Mouse (Mus musculus) lung, embryonic 16.5 days (tissue): ENCODE measurements at regions not wholly inside any gene's neighbourhood (a gene's known extent, or its start where the extent isn't known, plus 50 kb on each side); places are given as distances from the start of the nearest gene placed in this dataset.

Source experiments
- ATAC-seq: fragments of 200-750 bp; cut with Nextera tagmentation; 2 replicates; pipeline ENCODE4 v1.8.0; 2017; ENCODE audit warnings: low read depth, mild to moderate bottlenecking, moderate library complexity
- H3K27ac ChIP-seq: fragments of 300-500 bp; sonication (generic); 2 replicates; pipeline ENCODE4 v1.5.1; 2014; ENCODE audit warnings: mild to moderate bottlenecking, control low read depth, low read length
- H3K27me3 ChIP-seq: fragments of 300-500 bp; sonication (generic); 2 replicates; pipeline ENCODE4 v1.6.1; 2014; ENCODE audit warnings: low read depth, low read length, mixed read lengths; ENCODE audit not compliant: control insufficient read depth, insufficient read depth
- H3K36me3 ChIP-seq: fragments of 300-500 bp; sonication (generic); 2 replicates; pipeline ENCODE4 v1.6.1; 2014; ENCODE audit warnings: low read length; ENCODE audit not compliant: control insufficient read depth, insufficient read depth
- H3K4me1 ChIP-seq: fragments of 300-500 bp; sonication (generic); replicated peaks from 2 replicates; pipeline ENCODE4 v1.6.1; 2014; ENCODE audit warnings: low read length, mixed read lengths; ENCODE audit not compliant: control insufficient read depth, insufficient read depth
- H3K4me2 ChIP-seq: fragments of 300-500 bp; sonication (generic); 2 replicates; pipeline ENCODE4 v1.6.1; 2014; ENCODE audit warnings: low read depth, low read length, control low read depth
- H3K4me3 ChIP-seq: fragments of 300-500 bp; sonication (generic); 2 replicates; pipeline ENCODE4 v1.5.1; 2014; ENCODE audit warnings: mild to moderate bottlenecking, low read length, control low read depth
- H3K9ac ChIP-seq: fragments of 300-500 bp; sonication (generic); 2 replicates; pipeline ENCODE4 v1.6.1; 2014; ENCODE audit warnings: low read length, control low read depth
- H3K9me3 ChIP-seq: fragments of 300-500 bp; sonication (generic); 2 replicates; pipeline ENCODE4 v1.6.1; 2016; ENCODE audit warnings: low read length; ENCODE audit not compliant: control insufficient read depth
- WGBS: fragments of 180-500 bp; shearing (Covaris S2); extraction: QIAGEN DNeasy Blood & Tissue Kit; methylation state at CpG from one replicate; pipeline ENCODE4 v1.1.7; 2014; 5-methylcytosine and 5-hydroxymethylcytosine counted together

- ATAC-seq, result no peak
- Histone ChIP-seq H3K4me2 (no peak overlapping the region), H3K36me3 (no peaks in the 10 kb centered on the region), H3K27ac (no peak overlapping the region), H3K4me3 (no peak overlapping the region), H3K9me3 (no peaks in the 10 kb centered on the region), H3K4me1 (no peaks in the 10 kb centered on the region), H3K27me3 (no peaks in the 10 kb centered on the region), H3K9ac (no peak overlapping the region)
- WGBS, result 76% methylated on average over 3 of the region's 3 CpGs
Measured at GRCm38 (mm10) chr2:8379590-8379989, 870.2 kb upstream of the Celf2 start.

GRCm38 (mm10) chr2:8347867-8348266, 838.5 kb upstream of the Celf2 start:
- H3K27ac ChIP-seq, result no peak overlapping the region
- H3K36me3 ChIP-seq, result no peaks in the 10 kb centered on the region
- no peak for ATAC-seq
- no peaks in the 10 kb centered on the region for H3K9me3 ChIP-seq
- no peak overlapping the region for H3K9ac ChIP-seq
- WGBS, result 83% methylated on average over 1 of the region's 1 CpGs
- H3K4me3 ChIP-seq, result no peak overlapping the region
- H3K4me2 ChIP-seq, result no peak overlapping the region
- H3K27me3 ChIP-seq, result no peaks in the 10 kb centered on the region
- H3K4me1 ChIP-seq, result no peaks in the 10 kb centered on the region

- Histone ChIP-seq H3K4me3 (no peak overlapping the region), H3K4me2 (no peak overlapping the region), H3K9me3 (no peaks in the 10 kb centered on the region), H3K36me3 (no peaks in the 10 kb centered on the region), H3K9ac (no peak overlapping the region), H3K4me1 (no peaks in the 10 kb centered on the region), H3K27ac (no peak overlapping the region), H3K27me3 (no peaks in the 10 kb centered on the region)
- ATAC-seq, result no peak
- 80% methylated on average over 3 of the region's 3 CpGs for WGBS
Measured at GRCm38 (mm10) chr2:8344748-8345147, 835.4 kb upstream of the Celf2 start.

- H3K4me3 ChIP-seq, result no peak overlapping the region
- no peak overlapping the region for H3K9ac ChIP-seq
- no peaks in the 10 kb centered on the region for H3K4me1 ChIP-seq
- no peak overlapping the region for H3K27ac ChIP-seq
- H3K9me3 ChIP-seq, result no peaks in the 10 kb centered on the region
- no peak for ATAC-seq
- no peaks in the 10 kb centered on the region for H3K36me3 ChIP-seq
- H3K27me3 ChIP-seq, result no peaks in the 10 kb centered on the region
- WGBS, result 77% methylated on average over 7 of the region's 7 CpGs
- no peak overlapping the region for H3K4me2 ChIP-seq
Measured at GRCm38 (mm10) chr2:8338271-8338670, 828.9 kb upstream of the Celf2 start.

GRCm38 (mm10) chr2:8296001-8296400, 786.6 kb upstream of the Celf2 start:
- no peak overlapping the region for H3K4me2 ChIP-seq
- no peaks in the 10 kb centered on the region for H3K4me1 ChIP-seq
- no peaks in the 10 kb centered on the region for H3K9me3 ChIP-seq
- H3K36me3 ChIP-seq, result no peaks in the 10 kb centered on the region
- no peak overlapping the region for H3K4me3 ChIP-seq
- H3K27me3 ChIP-seq, result no peaks in the 10 kb centered on the region
- 65% methylated on average over 2 of the region's 2 CpGs for WGBS
- no peak overlapping the region for H3K27ac ChIP-seq
- no peak for ATAC-seq
- H3K9ac ChIP-seq, result no peak overlapping the region

- Histone ChIP-seq H3K27me3 (no peaks in the 10 kb centered on the region), H3K9me3 (no peaks in the 10 kb centered on the region), H3K4me1 (no peaks in the 10 kb centered on the region), H3K27ac (no peak overlapping the region), H3K4me2 (no peak overlapping the region), H3K9ac (no peak overlapping the region), H3K36me3 (no peaks in the 10 kb centered on the region), H3K4me3 (no peak overlapping the region)
- 86% methylated on average over 4 of the region's 4 CpGs for WGBS
- ATAC-seq, result no peak
Measured at GRCm38 (mm10) chr2:8291357-8291756, 782.0 kb upstream of the Celf2 start.

GRCm38 (mm10) chr2:8287403-8287802, 778.0 kb upstream of the Celf2 start:
- no peak for ATAC-seq
- Histone ChIP-seq H3K4me1 (no peaks in the 10 kb centered on the region), H3K9ac (no peak overlapping the region), H3K27me3 (no peaks in the 10 kb centered on the region), H3K36me3 (no peaks in the 10 kb centered on the region), H3K9me3 (no peaks in the 10 kb centered on the region), H3K27ac (no peak overlapping the region), H3K4me2 (no peak overlapping the region), H3K4me3 (no peak overlapping the region)
- WGBS, result 81% methylated on average over 4 of the region's 4 CpGs

- Histone ChIP-seq H3K9ac (no peak overlapping the region), H3K4me2 (no peak overlapping the region), H3K4me1 (no peaks in the 10 kb centered on the region), H3K36me3 (no peaks in the 10 kb centered on the region), H3K9me3 (no peaks in the 10 kb centered on the region), H3K4me3 (no peak overlapping the region), H3K27ac (no peak overlapping the region), H3K27me3 (no peaks in the 10 kb centered on the region)
- ATAC-seq, result no peak
- WGBS, result 90% methylated on average over 1 of the region's 1 CpGs
Measured at GRCm38 (mm10) chr2:8276127-8276773, 766.9 kb upstream of the Celf2 start.
